Mouse (Mus musculus) brain, embryonic 14.5 days (tissue): ENCODE results near the gene Asap3.

Source experiments
- CTCF ChIP-seq: fragments of 200-500 bp; IDR thresholded peaks from 2 replicates; pipeline ENCODE4 v1.5.1; 2012; ENCODE audit warnings: inconsistent platforms, mild to moderate bottlenecking, moderate library complexity, borderline replicate concordance; ENCODE audit not compliant: insufficient read depth, insufficient read length; ENCODE audit errors: extremely low read depth
- POLR2A ChIP-seq: fragments of 200-500 bp; IDR thresholded peaks from 2 replicates; pipeline ENCODE4 v1.6.1; 2012; ENCODE audit warnings: mild to moderate bottlenecking, inconsistent platforms, borderline replicate concordance; ENCODE audit not compliant: poor library complexity, insufficient read depth, insufficient read length, severe bottlenecking; ENCODE audit errors: extremely low read depth

DNA sequence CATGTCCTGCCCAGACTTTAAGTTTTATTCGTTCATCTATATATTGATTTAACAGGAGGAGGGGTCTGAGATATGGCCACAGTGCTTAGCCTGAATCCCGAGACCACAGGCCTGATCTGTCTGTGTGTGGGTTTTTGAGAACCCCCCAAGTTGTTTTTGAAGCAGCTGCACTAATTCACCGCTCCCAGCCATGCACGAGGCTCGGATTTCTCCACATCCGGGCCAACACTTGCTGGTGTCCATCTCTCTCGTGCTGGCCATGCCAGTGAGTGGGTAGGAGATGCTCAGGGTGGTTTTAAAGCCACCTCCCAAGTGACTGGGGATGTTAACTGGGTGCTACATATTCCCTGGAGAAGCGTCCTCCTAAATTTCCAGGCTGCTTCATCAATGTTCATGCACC is 41.2 kb upstream of the Asap3 start:
- TF ChIP-seq CTCF, result no peak
- TF ChIP-seq POLR2A, result no peak
